Mouse (Mus musculus) embryo, embryonic 9.5 days (tissue): ENCODE measurements at regions not wholly inside any gene's neighbourhood (a gene's known extent, or its start where the extent isn't known, plus 50 kb on each side); places are given as distances from the start of the nearest gene placed in this dataset.

Experiments
- DNase-seq: peaks from one replicate; pipeline ENCODE4 v3.0.0-alpha.2; 2017; ENCODE audit errors: extremely low spot score

DNA sequence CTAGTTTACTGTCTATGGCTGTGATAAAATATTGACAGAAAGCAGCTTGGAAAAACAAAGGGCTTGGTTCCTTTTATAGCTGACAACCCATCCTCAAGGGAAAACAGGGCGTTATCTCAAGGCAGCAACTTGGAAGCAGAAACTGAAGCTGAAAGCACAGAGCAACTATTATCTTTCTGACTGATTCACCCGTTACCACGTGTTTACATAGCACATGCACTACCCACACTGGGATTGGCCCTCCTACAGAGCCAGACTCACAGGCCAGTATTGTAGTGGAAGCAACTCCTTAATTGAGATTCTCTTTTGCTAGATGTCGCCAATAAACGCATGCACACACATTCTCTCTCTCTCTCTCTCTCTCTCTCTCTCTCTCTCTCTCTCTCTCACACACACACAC is 465.5 kb downstream of the Pros1 start:
- DNase-seq = no peak

GRCm38 (mm10) chr16:63351511-63352125 is 497.5 kb downstream of the Pros1 start:
- DNase-seq = no peak

DNA sequence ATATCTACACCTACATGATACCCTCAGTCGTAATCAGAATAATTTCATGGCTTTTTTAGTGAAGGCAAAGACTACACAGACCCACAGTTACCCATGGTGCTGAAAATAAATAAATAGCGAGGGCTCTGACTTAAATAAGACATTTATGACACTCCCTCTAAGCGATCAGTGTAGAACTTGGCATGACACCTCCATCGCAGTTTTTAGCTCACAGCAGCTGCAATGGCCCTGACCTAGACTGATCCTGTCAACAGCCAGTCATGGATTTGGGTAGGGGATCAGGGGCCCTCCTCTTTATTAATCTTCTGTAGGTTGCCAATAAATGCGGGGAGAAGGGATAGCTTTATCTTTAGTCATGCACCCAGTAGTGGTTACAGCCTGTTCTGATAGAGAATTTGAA is 494.1 kb downstream of the Epha3 start:
- DNase-seq = no peak

- DNase-seq = no peak
Measured at GRCm38 (mm10) chr16:63371275-63371674, 492.7 kb downstream of the Epha3 start.

GRCm38 (mm10) chr16:63404976-63405375 is 459.0 kb downstream of the Epha3 start:
- no peak for DNase-seq

DNA sequence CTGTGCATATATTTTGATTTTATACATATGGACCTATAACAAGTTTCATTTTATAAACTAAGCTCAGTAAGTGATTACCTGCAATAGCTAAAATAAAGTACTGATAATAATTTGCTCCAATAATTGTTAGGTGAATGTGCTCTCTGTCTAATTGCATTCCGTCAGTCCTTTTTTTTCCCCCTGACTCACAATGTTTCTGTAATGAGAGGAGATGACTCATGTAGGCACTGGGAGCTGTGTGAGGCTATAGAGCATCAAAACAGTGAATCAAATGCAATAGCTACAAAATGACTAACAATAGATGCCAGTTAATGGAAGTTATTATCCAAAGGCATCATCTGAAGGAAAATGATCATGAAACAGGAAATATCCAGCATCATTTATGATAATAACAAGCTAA is 451.3 kb downstream of the Epha3 start:
- DNase-seq = no peak

GRCm38 (mm10) chr16:63452301-63452700 is 411.7 kb downstream of the Epha3 start:
- no peak for DNase-seq

DNA sequence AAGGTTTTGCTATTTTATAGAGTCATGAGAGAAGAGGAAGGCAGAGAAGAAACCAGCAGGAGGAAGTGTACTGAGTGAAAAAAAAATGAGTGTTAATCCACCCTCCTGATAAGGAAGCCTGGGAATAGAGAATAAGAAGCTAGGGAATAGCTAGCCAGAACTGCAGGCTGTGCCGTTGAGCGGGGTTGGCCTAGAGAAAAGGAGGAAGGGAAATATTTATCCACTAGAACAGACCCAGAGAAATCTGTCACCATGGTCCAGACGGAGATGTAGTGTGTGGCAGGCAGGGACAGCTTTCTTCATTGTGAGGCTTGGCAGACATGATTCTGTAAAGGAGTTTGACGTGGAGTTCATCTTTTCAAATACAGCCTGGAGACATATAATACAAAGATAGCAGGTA is 397.4 kb downstream of the Epha3 start:
- DNase-seq = no peak

DNA sequence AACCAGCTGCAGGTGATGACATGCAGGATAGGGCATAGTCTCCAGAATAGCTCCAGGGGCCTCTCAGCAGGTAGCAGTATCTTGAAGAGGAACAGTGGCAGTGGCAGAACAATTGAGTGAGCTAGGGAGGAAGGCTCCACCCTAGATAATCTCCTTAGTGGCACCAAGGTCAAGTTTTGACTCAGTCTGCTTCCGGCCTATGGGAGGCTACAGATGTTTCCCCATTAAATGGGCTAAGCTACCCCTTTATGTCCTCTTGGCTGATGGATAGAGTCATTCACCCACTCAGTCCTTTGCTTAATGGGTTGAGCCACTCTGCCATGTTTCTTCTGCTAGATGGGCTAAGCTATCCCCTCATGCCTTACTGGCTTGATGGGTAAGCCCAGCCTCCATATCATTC is 395.1 kb downstream of the Epha3 start:
- DNase-seq = no peak
